Mouse (Mus musculus) testis, adult 2 months (tissue): ENCODE measurements around the gene Cacna1c. TPM values are rescaled to one million over a fixed set of nuclear protein-coding genes. Genes with fewer than 3 reads are reported as not detected.

Experiments
- H3K27ac ChIP-seq: fragments of 200-500 bp; 2 replicates; pipeline ENCODE4 v1.5.1; 2012; ENCODE audit warnings: low read depth, low read length; ENCODE audit not compliant: control insufficient read depth, insufficient read depth
- H3K27me3 ChIP-seq: fragments of 200-500 bp; 2 replicates; pipeline ENCODE4 v1.6.1; 2012; ENCODE audit warnings: mild to moderate bottlenecking, low read length, moderate library complexity; ENCODE audit not compliant: control insufficient read depth, insufficient read depth
- H3K36me3 ChIP-seq: fragments of 200-500 bp; 2 replicates; pipeline ENCODE4 v1.6.1; 2012; ENCODE audit warnings: mild to moderate bottlenecking, low read length; ENCODE audit not compliant: control insufficient read depth, insufficient read depth
- H3K4me1 ChIP-seq: fragments of 200-500 bp; 2 replicates; pipeline ENCODE4 v1.6.1; 2012; ENCODE audit warnings: low read length; ENCODE audit not compliant: control insufficient read depth, insufficient read depth
- H3K4me3 ChIP-seq: fragments of 200-500 bp; 2 replicates; pipeline ENCODE4 v1.5.1; 2012; ENCODE audit warnings: low read depth, mild to moderate bottlenecking, low read length, moderate library complexity, mixed read lengths; ENCODE audit not compliant: control insufficient read depth
- CTCF ChIP-seq: fragments of 200-500 bp; IDR thresholded peaks from 2 replicates; pipeline ENCODE4 v1.5.1; 2012; ENCODE audit warnings: low read depth, mild to moderate bottlenecking, inconsistent platforms, low read length, moderate library complexity; ENCODE audit not compliant: control insufficient read depth, insufficient read depth, insufficient replicate concordance
- POLR2A ChIP-seq: fragments of 200-500 bp; IDR thresholded peaks from 2 replicates; pipeline ENCODE4 v1.6.1; 2012; ENCODE audit warnings: low read depth, mild to moderate bottlenecking, inconsistent platforms, low read length, moderate library complexity; ENCODE audit not compliant: control insufficient read depth
- polyA plus RNA-seq: library from polyadenylated mRNA; depleted of rRNA; stranded (reverse); fragments of >200 nt; gene quantifications from 2 replicates; pipeline ENCODE4 v1.2.3, GENCODE M21; 2012

Cacna1c gene
- polyA plus RNA-seq, 1 experiment, result 1.8 TPM

DNA sequence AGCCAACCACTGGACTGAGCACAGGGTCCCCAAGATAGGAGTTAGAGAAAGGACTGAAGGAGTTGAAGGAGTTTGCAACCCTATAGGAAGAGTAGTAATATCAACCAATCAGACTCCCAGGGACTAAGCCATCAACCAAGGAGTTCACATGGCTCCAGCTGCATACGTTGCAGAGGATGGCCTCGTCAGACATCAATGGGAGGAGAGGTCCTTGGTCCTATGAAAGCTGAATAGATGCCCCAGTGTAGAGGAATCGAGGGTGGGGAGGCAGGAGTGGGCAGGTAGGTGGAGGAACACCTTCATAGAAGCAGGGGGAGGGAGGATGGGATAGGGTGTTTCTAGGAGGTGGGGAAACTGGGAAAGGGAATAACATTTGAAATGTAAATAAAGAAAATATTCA lies 8.7 kb upstream of the Cacna1c start:
- Histone ChIP-seq H3K27me3 (no peaks in the 10 kb centered on the region), H3K4me1 (no peaks in the 10 kb centered on the region), H3K4me3 (no peak overlapping the region), H3K36me3 (no peaks in the 10 kb centered on the region; the same call in none of the 2 replicates), H3K27ac (no peak overlapping the region)
- TF ChIP-seq POLR2A (no peak), CTCF (no peak)

DNA sequence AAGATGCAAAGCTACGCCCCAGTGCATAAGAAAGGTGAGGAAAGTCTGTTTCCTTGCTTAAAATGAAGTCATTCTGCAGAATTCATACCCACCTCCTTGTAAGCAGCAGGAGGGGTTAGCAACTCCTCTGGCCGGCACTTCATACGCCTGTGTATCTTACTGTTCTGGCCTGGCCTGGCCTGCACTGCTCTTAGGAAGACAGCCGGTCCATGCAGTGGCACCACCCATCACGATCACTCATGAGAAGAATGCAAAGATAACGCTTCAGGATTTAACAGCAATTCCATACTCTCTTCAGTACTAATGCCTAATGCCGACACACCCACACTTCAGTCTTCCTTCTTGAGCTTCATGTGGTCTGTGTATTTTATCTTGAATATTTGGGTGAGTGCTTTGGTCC lies 8.1 kb upstream of the Cacna1c start:
- H3K36me3 ChIP-seq, result no peaks in the 10 kb centered on the region; the same call in none of the 2 replicates
- no peaks in the 10 kb centered on the region for H3K4me1 ChIP-seq
- TF ChIP-seq CTCF (no peak), POLR2A (no peak)
- H3K4me3 ChIP-seq, result no peak overlapping the region
- H3K27ac ChIP-seq, result no peak overlapping the region
- no peaks in the 10 kb centered on the region for H3K27me3 ChIP-seq

DNA sequence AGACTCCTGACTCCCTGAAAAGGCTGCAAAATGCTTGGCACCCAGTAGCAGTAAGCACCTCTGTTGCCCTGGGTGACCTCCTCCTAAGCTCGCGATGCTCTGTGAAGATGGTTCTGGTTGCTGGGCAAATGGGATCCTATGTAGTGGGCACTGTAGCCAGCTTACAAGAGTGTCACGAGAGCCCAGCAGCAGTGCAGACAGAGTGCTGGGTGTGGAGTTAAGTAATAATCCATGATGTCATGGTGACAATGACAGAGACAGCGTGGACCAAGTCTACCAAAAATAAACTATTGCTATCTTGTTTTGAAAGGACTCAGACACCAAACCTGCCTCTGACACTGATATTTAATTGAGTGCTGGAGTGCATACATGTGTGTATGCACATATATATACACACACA lies 5.4 kb upstream of the Cacna1c start:
- no peak overlapping the region for H3K27ac ChIP-seq
- no peaks in the 10 kb centered on the region for H3K27me3 ChIP-seq
- H3K4me1 ChIP-seq, result no peaks in the 10 kb centered on the region
- no peak for TF ChIP-seq POLR2A
- no peak for TF ChIP-seq CTCF
- no peak overlapping the region for H3K4me3 ChIP-seq
- H3K36me3 ChIP-seq, result no peaks in the 10 kb centered on the region; the same call in none of the 2 replicates

DNA sequence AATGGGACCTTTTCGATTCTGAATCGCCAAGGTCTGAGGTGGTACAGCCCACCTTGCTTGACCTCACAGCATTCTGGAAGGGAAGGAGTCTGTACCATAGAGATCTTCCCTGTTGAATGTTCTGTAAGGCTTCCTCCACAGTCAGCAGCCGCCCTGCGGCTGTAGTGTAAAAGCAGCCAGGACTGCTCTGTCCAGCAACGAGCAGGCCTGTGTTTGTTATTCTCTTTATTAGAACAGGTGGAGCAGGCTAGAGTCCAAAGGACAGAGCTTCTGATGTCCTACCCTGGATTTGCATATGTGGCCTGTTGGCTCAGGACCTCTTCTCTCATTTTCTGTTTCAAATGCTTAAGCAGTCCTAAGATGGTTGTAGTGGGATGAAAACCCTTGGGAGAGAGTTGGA lies 4.1 kb upstream of the Cacna1c start:
- Histone ChIP-seq H3K4me1 (no peaks in the 10 kb centered on the region), H3K36me3 (no peaks in the 10 kb centered on the region; the same call in 1 of the 2 replicates), H3K27ac (no peak overlapping the region), H3K4me3 (no peak overlapping the region), H3K27me3 (no peaks in the 10 kb centered on the region)
- TF ChIP-seq CTCF (no peak), POLR2A (no peak)

DNA sequence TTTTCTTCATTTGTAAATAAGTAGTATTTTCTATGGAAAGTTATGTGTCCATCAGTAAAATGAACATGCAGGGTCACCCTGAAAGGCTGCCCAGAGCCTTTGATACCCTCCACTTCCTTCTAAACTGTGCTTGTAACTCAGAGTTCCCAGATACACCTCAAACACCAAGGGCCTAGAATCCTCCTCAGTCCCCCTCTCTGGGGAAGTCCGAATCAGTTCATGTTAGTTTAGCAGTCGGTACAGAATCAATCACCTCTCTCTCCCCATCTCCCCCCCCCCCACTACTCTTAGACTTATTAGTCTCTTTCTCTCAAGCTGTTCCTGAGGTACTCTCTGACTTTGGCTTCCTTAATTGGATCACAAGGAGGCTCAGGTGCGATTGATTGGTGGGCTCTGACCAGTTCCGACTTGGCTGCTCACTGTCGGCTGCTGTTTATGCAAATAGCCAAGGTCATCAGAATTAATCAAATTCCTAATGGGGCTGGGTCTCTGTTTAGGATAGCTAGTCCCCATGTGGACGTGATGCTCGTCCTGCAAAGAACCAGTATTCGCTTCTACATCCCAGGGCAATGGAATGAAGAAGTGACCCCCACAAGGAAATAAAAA lies 3.2 kb upstream of the Cacna1c start:
- no peak overlapping the region for H3K27ac ChIP-seq
- no peaks in the 10 kb centered on the region for H3K4me1 ChIP-seq
- TF ChIP-seq CTCF (no peak), POLR2A (no peak)
- no peaks in the 10 kb centered on the region for H3K27me3 ChIP-seq
- no peaks in the 10 kb centered on the region; the same call in 1 of the 2 replicates for H3K36me3 ChIP-seq
- no peak overlapping the region for H3K4me3 ChIP-seq

DNA sequence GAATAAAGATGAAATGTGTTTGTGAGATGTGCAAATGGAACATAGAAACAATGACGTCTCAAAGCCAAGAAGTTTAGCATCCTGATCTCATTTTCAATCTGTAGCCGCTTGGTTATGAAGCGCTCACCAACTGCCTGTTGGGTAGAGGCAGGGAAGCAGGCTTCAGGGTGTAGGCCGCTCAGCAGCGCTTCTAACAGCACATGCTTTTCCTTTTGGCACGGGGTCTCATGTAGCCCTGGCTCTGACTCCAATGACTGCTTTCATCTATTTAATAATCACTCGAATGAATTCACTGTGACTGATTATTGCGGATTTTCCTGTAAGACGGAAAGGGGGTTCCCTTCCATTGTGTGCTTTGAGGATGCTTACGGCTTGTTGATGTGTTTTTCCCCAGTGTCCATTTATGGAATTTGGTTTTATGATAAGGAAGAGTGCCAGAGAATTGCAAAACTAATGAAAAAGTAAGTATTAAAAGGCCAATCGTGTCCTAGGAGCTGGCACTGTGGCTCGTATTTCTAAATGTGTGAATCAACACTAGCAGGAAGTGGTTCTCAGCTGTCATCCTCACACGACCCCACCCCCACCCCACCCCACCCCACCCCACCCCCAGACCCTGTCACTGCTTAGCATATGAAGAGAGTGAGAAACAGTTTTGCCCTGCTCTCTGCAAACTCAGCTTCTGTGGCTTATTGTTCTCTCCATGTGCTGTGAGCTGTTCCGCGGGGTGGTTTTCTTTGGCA lies 2.5 kb upstream of the Cacna1c start:
- no peak for TF ChIP-seq CTCF
- no peak for TF ChIP-seq POLR2A
- H3K36me3 ChIP-seq, result no peaks in the 10 kb centered on the region; the same call in 1 of the 2 replicates
- no peaks in the 10 kb centered on the region for H3K4me1 ChIP-seq
- no peak overlapping the region for H3K4me3 ChIP-seq
- no peaks in the 10 kb centered on the region for H3K27me3 ChIP-seq
- H3K27ac ChIP-seq, result no peak overlapping the region

DNA sequence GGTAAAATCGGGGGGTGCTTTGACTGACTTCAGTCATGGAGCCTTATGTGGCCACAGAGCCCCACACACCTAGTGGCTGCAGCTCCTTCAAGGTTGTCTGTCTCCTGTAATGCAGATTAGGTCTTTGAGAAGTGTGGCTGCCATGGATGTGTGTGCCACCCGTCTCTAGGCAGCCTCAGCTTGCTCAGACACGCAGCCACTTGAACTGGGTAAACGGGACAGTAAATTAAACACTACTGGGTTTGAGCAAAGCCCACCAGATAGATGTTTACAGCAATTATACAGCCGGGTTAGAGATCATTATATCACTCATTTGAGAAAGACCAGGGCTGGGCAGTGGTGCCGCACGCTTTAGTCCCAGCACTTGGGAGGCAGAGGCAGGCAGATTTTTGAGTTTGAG lies 1.6 kb downstream of the Cacna1c start:
- peaks cover 3% of the 10 kb centered on the region for H3K36me3 ChIP-seq
- TF ChIP-seq POLR2A (no peak), CTCF (no peak)
- H3K27ac ChIP-seq, result no peak overlapping the region
- H3K4me1 ChIP-seq, result no peaks in the 10 kb centered on the region
- no peaks in the 10 kb centered on the region for H3K27me3 ChIP-seq
- H3K4me3 ChIP-seq, result no peak overlapping the region

DNA sequence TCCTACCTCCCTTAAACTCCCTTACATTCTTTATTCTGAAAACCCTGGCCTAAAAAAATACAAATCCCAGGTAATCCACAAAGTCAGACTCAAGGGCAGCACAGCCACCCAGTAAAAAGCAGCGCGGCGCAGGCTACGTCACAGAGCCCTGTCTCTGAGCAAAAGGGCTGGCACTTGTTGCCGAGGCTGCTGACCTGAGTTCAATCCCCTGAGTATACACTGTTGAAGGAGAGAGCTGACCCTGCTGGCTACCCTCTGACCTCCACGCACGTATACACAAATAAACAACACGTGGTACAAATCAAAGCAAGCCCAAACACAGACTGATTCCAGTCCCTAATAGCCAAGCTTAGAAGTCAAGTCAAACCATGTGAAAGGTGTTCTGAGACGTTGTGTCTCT lies 2.1 kb downstream of the Cacna1c start:
- TF ChIP-seq POLR2A (no peak), CTCF (no peak)
- Histone ChIP-seq H3K4me1 (no peaks in the 10 kb centered on the region), H3K27me3 (no peaks in the 10 kb centered on the region), H3K4me3 (no peak overlapping the region), H3K36me3 (peaks cover 3% of the 10 kb centered on the region), H3K27ac (no peak overlapping the region)
